Mouse (Mus musculus) heart, postnatal 0 days (tissue): ENCODE results near the gene Foxp1. TPM values are rescaled to one million over a fixed set of nuclear protein-coding genes. Genes with fewer than 3 reads are reported as not detected.

Source experiments
- ATAC-seq: fragments of 200-750 bp; cut with Nextera tagmentation; 2 replicates; pipeline ENCODE4 v1.8.0; 2017; ENCODE audit warnings: low read depth, moderate number of reproducible peaks, moderate library complexity; ENCODE audit not compliant: insufficient read depth
- DNase-seq: peaks from one replicate; pipeline ENCODE4 v3.0.0-alpha.2; 2016; ENCODE audit warnings: low spot score
- H3K27ac ChIP-seq: fragments of 300-500 bp; sonication (generic); 2 replicates; pipeline ENCODE4 v1.5.1; 2014; ENCODE audit warnings: low read depth, mild to moderate bottlenecking
- H3K27me3 ChIP-seq: fragments of 300-500 bp; sonication (generic); 2 replicates; pipeline ENCODE4 v1.6.1; 2014; ENCODE audit warnings: low read length, mixed read lengths; ENCODE audit not compliant: control insufficient read depth, insufficient read depth
- H3K36me3 ChIP-seq: fragments of 300-500 bp; sonication (generic); replicated peaks from 2 replicates; pipeline ENCODE4 v1.6.1; 2014; ENCODE audit warnings: low read length, mixed read lengths; ENCODE audit not compliant: control insufficient read depth, insufficient read depth
- H3K4me1 ChIP-seq: fragments of 300-500 bp; sonication (generic); 2 replicates; pipeline ENCODE4 v1.6.1; 2014; ENCODE audit warnings: antibody characterized with exemption; ENCODE audit not compliant: control insufficient read depth, insufficient read depth
- H3K4me2 ChIP-seq: fragments of 300-500 bp; sonication (generic); 2 replicates; pipeline ENCODE4 v1.6.1; 2014; ENCODE audit warnings: low read depth, mild to moderate bottlenecking, low read length, moderate library complexity
- H3K4me3 ChIP-seq: fragments of 300-500 bp; sonication (generic); 2 replicates; pipeline ENCODE4 v1.5.1; 2014; ENCODE audit warnings: low read depth, low read length
- H3K9ac ChIP-seq: fragments of 300-500 bp; sonication (generic); replicated peaks from 2 replicates; pipeline ENCODE4 v1.6.1; 2014; ENCODE audit warnings: low read depth, low read length, mixed read lengths
- H3K9me3 ChIP-seq: fragments of 300-500 bp; sonication (generic); replicated peaks from 2 replicates; pipeline ENCODE4 v1.6.1; 2016; ENCODE audit warnings: low read length; ENCODE audit not compliant: control insufficient read depth
- CTCF ChIP-seq: IDR thresholded peaks from 2 replicates; pipeline ENCODE4 v1.5.1; 2016; ENCODE audit warnings: antibody characterized with exemption, control low read depth, low read depth
- EP300 ChIP-seq: IDR thresholded peaks from 2 replicates; pipeline ENCODE4 v1.6.1; 2016; ENCODE audit warnings: antibody characterized with exemption, low read depth
- WGBS: fragments of 180-500 bp; shearing (Covaris S2); extraction: QIAGEN DNeasy Blood & Tissue Kit; methylation state at CpG from one replicate; pipeline ENCODE4 v1.1.7; 2014; 5-methylcytosine and 5-hydroxymethylcytosine counted together
- polyA plus RNA-seq: library from polyadenylated mRNA; unstranded; fragments of >200 nt; fragmentation: Nextera tagmentation; extraction: Ambion mirVana; gene quantifications from 2 replicates; pipeline ENCODE4 v1.2.1, GENCODE M21; 2015
- total RNA-seq: library from RNA; depleted of rRNA; stranded (reverse); fragments of >200 nt; gene quantifications from 2 replicates; pipeline ENCODE4 v1.2.3, GENCODE M21; 2014; ENCODE audit warnings: low replicate concordance

Gene Foxp1
- total and polyA plus RNA-seq, 2 experiments from 2014 or later, result 40.7 to 88.1 TPM

DNA sequence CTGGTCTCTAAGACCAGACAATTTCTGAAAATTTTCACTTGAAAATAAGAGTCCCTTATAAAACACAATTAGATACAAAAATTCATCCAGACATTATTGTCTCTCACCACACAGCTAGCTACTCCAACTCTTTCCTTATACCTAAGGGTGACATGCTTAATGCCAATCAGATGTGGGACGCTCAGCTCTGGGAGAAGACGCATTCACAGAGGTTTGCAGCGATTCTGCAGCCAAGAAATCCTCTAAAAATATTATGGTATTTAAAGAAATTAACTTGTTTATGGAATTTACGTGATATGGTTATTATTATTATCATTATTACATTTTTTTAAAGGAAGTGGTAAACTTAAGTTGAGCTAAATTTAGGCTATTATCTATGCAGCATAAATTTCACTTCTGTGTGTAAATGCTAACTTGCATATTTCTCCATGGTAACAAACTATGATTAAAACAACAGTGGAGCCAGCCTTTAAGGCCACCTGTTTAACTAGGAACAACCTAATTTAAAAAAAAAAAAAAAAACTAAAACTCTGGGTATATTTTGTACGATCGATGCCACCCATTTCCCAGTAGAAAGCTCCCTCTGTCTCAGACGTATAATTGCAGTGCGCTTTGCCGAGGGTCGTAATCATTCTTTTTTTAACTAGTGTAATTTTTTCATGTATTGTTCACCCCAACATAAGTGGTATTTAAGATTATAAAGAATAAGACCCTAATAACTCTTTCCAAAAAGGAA lies 182.4 kb downstream of the Foxp1 start:
- no peak overlapping the region for H3K27ac ChIP-seq
- no peaks in the 10 kb centered on the region for H3K36me3 ChIP-seq
- DNase-seq, result no peak
- no peaks in the 10 kb centered on the region for H3K27me3 ChIP-seq
- TF ChIP-seq CTCF (no peak), EP300 (no peak)
- H3K4me1 ChIP-seq, result peaks cover 13% of the 10 kb centered on the region; the same call in 1 of the 2 replicates
- ATAC-seq, result no peak
- H3K4me3 ChIP-seq, result no peak overlapping the region
- H3K4me2 ChIP-seq, result no peak overlapping the region
- 86% methylated on average over 10 of the region's 10 CpGs for WGBS
- H3K9ac ChIP-seq, result no peak overlapping the region
- no peaks in the 10 kb centered on the region for H3K9me3 ChIP-seq

DNA sequence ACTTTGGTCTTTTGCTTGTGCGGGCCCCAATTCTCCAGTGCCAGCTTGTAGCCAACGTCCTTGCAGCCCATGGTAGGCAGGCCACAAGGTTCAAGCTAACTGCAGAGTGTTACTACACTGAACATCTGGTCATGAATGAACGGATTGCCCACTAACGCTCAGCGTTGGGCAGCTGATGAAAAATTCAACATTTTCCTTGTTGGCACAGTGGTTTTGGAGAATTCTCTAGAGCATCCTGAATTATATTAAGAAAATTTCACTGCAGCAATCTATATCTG lies 183.2 kb downstream of the Foxp1 start:
- Histone ChIP-seq H3K4me1 (peaks cover 13% of the 10 kb centered on the region; the same call in 1 of the 2 replicates), H3K4me3 (no peak overlapping the region), H3K9ac (no peak overlapping the region), H3K27ac (no peak overlapping the region), H3K27me3 (no peaks in the 10 kb centered on the region), H3K4me2 (no peak overlapping the region), H3K9me3 (no peaks in the 10 kb centered on the region), H3K36me3 (no peaks in the 10 kb centered on the region)
- no peak for ATAC-seq
- TF ChIP-seq CTCF, result no peak
- no peak for TF ChIP-seq EP300
- no peak for DNase-seq
- 68% methylated on average over 5 of the region's 5 CpGs for WGBS

DNA sequence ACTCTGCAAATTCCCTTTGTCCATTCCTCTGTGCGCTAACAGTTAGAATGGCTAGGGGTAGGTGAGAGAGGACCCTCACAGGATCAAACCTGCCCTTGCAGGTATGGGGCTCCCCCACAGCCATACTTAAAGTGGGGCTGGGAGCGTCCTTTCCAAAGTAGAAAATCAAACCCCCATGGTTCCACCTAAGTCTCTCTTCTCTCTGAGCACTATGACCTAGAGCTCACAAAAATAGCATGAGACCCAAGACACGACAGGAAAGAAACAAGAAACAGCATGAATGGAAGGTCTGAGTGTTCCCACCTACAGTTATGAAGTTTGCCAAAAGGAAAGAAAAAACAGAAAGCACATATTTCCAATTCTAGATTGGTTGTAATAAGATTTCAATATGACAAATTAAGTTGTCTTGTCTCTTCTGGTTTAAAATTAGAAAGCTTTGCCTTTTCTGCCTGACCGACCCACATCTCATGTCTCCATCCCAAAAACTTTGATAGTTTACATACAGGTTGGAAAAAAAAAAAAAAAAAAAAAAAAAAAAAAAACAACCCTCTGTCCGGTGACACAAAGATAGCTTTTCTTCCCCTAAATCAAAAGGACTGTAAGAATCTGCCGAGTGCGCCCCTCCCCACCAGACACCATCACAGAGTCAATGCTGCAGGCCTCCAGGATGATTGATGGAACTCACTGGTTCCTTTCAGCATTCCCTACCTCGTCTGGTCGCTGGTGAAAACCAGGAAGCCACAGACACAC lies 183.8 kb downstream of the Foxp1 start:
- no peak overlapping the region for H3K27ac ChIP-seq
- no peak overlapping the region for H3K4me3 ChIP-seq
- H3K4me2 ChIP-seq, result no peak overlapping the region
- TF ChIP-seq EP300, result no peak
- no peak for TF ChIP-seq CTCF
- H3K4me1 ChIP-seq, result peaks cover 13% of the 10 kb centered on the region; the same call in 1 of the 2 replicates
- ATAC-seq, result no peak
- 67% methylated on average over 9 of the region's 9 CpGs for WGBS
- no peak for DNase-seq
- no peaks in the 10 kb centered on the region for H3K9me3 ChIP-seq
- no peaks in the 10 kb centered on the region for H3K27me3 ChIP-seq
- H3K9ac ChIP-seq, result no peak overlapping the region
- no peaks in the 10 kb centered on the region for H3K36me3 ChIP-seq

DNA sequence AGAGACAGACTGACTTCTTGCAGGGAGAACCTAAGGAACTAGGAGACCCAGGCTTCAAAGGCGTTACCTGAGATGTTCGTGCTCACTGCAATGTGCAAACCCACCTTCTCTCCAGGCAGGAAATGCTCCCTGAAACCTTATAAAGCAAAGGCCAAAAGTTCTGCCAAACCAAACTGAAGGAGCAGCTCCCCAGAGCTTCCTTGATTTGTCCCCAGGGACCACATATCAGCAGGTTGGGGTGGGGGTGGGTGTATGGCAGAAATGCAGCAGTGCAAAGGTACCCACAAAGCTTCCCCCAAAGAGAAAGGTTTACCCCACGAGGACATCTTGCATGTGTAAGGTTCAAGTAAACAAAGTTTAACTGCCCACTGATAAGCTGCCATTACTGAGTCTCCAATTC lies 184.3 kb downstream of the Foxp1 start:
- no peaks in the 10 kb centered on the region for H3K9me3 ChIP-seq
- H3K27me3 ChIP-seq, result no peaks in the 10 kb centered on the region
- ATAC-seq (no peak), DNase-seq (no peak)
- H3K27ac ChIP-seq, result no peak overlapping the region
- TF ChIP-seq CTCF (no peak), EP300 (no peak)
- 0 out of 2 replicates have a peak overlapping the region, but pooled peaks have one; percentile 10 for H3K4me2 ChIP-seq
- no peak overlapping the region for H3K4me3 ChIP-seq
- 50% methylated on average over 3 of the region's 3 CpGs for WGBS
- H3K36me3 ChIP-seq, result no peaks in the 10 kb centered on the region
- peaks cover 13% of the 10 kb centered on the region; the same call in 1 of the 2 replicates for H3K4me1 ChIP-seq
- H3K9ac ChIP-seq, result no peak overlapping the region

DNA sequence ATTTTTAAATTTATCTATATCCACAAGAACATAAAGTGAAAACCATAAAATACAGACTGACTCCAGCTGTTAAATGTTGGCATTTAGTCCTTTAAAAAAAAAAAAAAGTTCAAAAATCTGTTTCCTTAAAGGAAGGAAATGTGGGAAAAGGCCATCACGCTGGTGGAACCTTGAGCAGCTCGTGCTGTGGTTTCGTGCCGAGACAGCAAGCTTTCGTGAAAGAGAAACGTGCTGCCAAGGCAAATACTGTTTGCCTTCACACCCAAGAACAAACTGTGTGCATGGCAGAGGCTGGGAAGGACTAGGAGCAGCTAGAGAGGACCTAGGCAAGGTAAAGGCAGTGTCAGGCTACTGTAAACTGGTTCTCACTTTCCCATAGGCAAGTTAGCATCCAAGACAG lies 184.9 kb downstream of the Foxp1 start:
- H3K36me3 ChIP-seq, result no peaks in the 10 kb centered on the region
- 0 out of 2 replicates have a peak overlapping the region, but pooled peaks have one; percentile 12 for H3K27ac ChIP-seq
- H3K27me3 ChIP-seq, result no peaks in the 10 kb centered on the region
- no peak overlapping the region for H3K4me3 ChIP-seq
- ATAC-seq, result no peak
- no peaks in the 10 kb centered on the region for H3K9me3 ChIP-seq
- H3K9ac ChIP-seq, result no peak overlapping the region
- H3K4me1 ChIP-seq, result peaks cover 13% of the 10 kb centered on the region; the same call in 1 of the 2 replicates
- TF ChIP-seq CTCF (no peak), EP300 (no peak)
- 59% methylated on average over 6 of the region's 6 CpGs for WGBS
- no peak for DNase-seq
- peak overlapping the region; percentile 10; the same call in 1 of the 2 replicates for H3K4me2 ChIP-seq
